Mouse (Mus musculus) stomach, embryonic 14.5 days (tissue): ENCODE measurements around the gene Bdp1. TPM values are rescaled to one million over a fixed set of nuclear protein-coding genes. Genes with fewer than 3 reads are reported as not detected.
"Not testable (repeated sequence)": the region's sequence is repeated elsewhere in the genome, so short reads cannot be mapped to it uniquely, and the experiment has no call there.

Experiments used
- ATAC-seq: fragments of 200-750 bp; cut with Nextera tagmentation; 2 replicates; pipeline ENCODE4 v1.8.0; 2017; ENCODE audit warnings: low read depth, moderate TSS enrichment; ENCODE audit not compliant: insufficient number of reproducible peaks, insufficient read depth, low FRiP score
- H3K27ac ChIP-seq: fragments of 300-500 bp; sonication (generic); 2 replicates; pipeline ENCODE4 v1.5.1; 2014; ENCODE audit warnings: mild to moderate bottlenecking, low read length, moderate library complexity, mixed read lengths
- H3K27me3 ChIP-seq: fragments of 300-500 bp; sonication (generic); 2 replicates; pipeline ENCODE4 v1.6.1; 2014; ENCODE audit warnings: low read length, control low read depth, mixed read lengths; ENCODE audit not compliant: control insufficient read depth, insufficient read depth
- H3K36me3 ChIP-seq: fragments of 300-500 bp; sonication (generic); 2 replicates; pipeline ENCODE4 v1.6.1; 2014; ENCODE audit warnings: mild to moderate bottlenecking, control low read depth, low read length, moderate library complexity, mixed read lengths; ENCODE audit not compliant: control insufficient read depth, insufficient read depth
- H3K4me1 ChIP-seq: fragments of 300-500 bp; sonication (generic); 2 replicates; pipeline ENCODE4 v1.6.1; 2014; ENCODE audit warnings: low read length, control low read depth, mixed read lengths; ENCODE audit not compliant: control insufficient read depth, insufficient read depth
- H3K4me2 ChIP-seq: fragments of 300-500 bp; sonication (generic); replicated peaks from 2 replicates; pipeline ENCODE4 v1.6.1; 2014; ENCODE audit warnings: low read depth, low read length, control low read depth
- H3K4me3 ChIP-seq: fragments of 300-500 bp; sonication (generic); 2 replicates; pipeline ENCODE4 v1.5.1; 2014; ENCODE audit warnings: low read depth, low read length, control low read depth
- H3K9ac ChIP-seq: fragments of 300-500 bp; sonication (generic); replicated peaks from 2 replicates; pipeline ENCODE4 v1.6.1; 2014; ENCODE audit warnings: low read depth, mild to moderate bottlenecking, control low read depth, low read length, moderate library complexity, mixed read lengths
- H3K9me3 ChIP-seq: fragments of 300-500 bp; sonication (generic); 2 replicates; pipeline ENCODE4 v1.6.1; 2016; ENCODE audit warnings: low read depth, low read length, control low read depth; ENCODE audit not compliant: control insufficient read depth
- WGBS: fragments of 180-500 bp; shearing (Covaris S2); extraction: QIAGEN DNeasy Blood & Tissue Kit; methylation state at CpG from one replicate; pipeline ENCODE4 v1.1.7; 2014; 5-methylcytosine and 5-hydroxymethylcytosine counted together
- polyA plus RNA-seq: library from polyadenylated mRNA; unstranded; fragments of >200 nt; fragmentation: Nextera tagmentation; extraction: Ambion mirVana; gene quantifications from 2 replicates; pipeline ENCODE4 v1.2.1, GENCODE M21; 2014

Gene Bdp1
- polyA plus RNA-seq, 1 experiment from 2014 or later: 28.7 TPM

DNA sequence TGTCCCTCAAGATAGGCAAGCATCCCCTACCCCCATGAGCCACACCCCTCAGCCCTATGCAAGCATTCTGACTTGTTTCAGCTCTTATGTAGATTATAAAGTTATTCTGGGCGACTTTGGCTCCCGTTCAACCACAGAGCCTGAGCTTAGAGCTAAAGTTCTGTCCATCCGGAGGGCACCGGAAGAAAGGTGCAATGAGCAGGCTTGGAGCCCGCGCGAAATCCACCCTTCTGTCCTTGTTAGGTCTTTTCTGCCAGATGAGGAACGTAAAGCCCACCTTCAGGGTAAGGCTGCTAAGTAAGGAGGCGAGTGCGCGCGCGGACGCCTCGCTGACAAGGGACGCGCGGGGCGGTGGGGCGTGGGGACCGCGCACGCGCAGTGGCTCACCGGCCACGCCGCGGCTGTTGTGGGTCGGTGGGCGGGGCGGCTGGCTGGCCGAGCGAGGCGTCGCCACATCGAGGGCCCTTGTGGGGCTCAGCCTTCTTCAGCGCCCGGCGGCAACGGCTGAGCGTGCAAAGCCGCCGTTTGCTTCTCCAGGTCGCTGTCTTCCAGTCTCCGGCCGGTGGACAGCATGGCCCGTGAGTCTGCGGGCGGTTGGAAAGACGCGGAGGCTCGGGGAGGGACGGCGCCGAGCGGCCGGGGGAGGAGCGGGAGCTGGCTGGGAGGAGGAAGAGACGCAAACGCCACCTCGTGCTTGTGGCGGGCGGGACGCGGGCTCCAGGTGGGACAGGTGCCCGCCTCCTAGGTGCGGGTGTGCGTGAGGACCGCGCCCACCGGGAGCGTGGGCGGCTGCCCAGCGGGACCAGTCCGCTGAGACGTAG is 4.0 kb upstream of the Bdp1 start, which contains the start of gene Serf1:
Serf1 (plus strand) TSS at position 361 of the 821 bp plus-strand sequence.
- H3K4me2 ChIP-seq: peak within 1 kb of the TSS; percentile 83
- H3K9me3 ChIP-seq: no peaks in the 10 kb centered on the region
- H3K9ac ChIP-seq: peak within 1 kb of the TSS; percentile 63
- ATAC-seq: peak; percentile 66
- H3K27ac ChIP-seq: peak within 1 kb of the TSS; percentile 55; the same call in 1 of the 2 replicates
- H3K36me3 ChIP-seq: no peaks in the 10 kb centered on the region
- H3K4me3 ChIP-seq: peak within 1 kb of the TSS; percentile 66
- peaks cover 14% of the 10 kb centered on the region; the same call in 1 of the 2 replicates for H3K4me1 ChIP-seq
- H3K27me3 ChIP-seq: no peaks in the 10 kb centered on the region
- WGBS: under 1% methylated on average over 74 of the region's 76 CpGs

GRCm38 (mm10) chr13:100103052-100103658 is 715 bp downstream of the Bdp1 start:
- Histone ChIP-seq H3K36me3 (no peaks in the 10 kb centered on the region), H3K9ac (peak overlapping the region; percentile 90), H3K9me3 (no peaks in the 10 kb centered on the region), H3K27me3 (no peaks in the 10 kb centered on the region), H3K4me2 (peak overlapping the region; percentile 80), H3K27ac (peak overlapping the region; percentile 77; the same call in 1 of the 2 replicates), H3K4me1 (peaks cover 13% of the 10 kb centered on the region; the same call in 1 of the 2 replicates), H3K4me3 (peak overlapping the region; percentile 96)
- ATAC-seq: no peak
- WGBS: 5% methylated on average over 15 of the region's 15 CpGs

DNA sequence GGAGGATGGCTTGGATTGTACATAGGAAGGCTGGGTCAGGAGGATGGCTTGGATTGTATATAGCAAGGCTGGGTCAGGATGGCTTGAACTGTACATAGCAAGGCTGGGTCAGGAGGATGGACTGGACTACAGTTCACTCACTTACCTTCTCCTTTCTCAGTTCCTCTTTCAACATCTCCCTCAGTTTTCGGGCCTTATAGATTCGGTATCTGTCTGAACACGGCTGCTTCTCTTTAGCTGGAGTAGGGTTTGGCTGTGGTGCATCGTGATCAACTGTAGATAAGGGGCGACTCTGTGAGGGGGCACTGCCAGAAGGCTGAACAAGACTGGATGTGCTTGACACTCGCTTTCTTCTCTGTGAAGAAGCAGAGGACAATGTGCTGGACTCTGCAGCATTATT is 5.1 kb downstream of the Bdp1 start:
- ATAC-seq: no peak
- 94% methylated on average over 6 of the region's 6 CpGs for WGBS
- H3K27me3 ChIP-seq: no peaks in the 10 kb centered on the region

DNA sequence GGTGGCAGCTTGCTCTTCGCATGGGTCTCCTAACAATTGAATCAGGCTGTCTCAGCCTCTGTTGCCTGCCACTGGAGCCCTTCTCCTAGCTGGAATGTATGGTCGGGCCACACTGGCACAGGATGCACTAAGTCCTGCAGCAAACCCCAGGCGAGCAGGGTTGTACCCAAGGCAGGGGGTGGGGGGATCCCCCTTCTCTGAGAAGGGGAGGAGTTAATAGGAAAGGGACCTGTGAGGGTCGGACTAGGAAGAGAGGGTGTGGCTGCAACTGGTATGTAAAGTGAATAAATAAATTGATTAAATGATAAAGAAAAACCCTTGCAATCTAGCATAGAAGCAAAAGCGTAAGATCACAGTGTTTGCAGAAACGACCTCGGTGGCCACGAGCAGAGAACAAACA is 32.4 kb downstream of the Bdp1 start:
- 82% methylated on average over 8 of the region's 8 CpGs for WGBS

More for the DNA sequence above, 5.1 kb downstream of the Bdp1 start:
- Histone ChIP-seq H3K4me1 (peaks cover 9% of the 10 kb centered on the region; the same call in 1 of the 2 replicates), H3K4me2 (no peak overlapping the region), H3K36me3 (peaks cover 25% of the 10 kb centered on the region), H3K9me3 (no peaks in the 10 kb centered on the region), H3K9ac (no peak overlapping the region), H3K27ac (no peak overlapping the region), H3K4me3 (no peak overlapping the region)

DNA sequence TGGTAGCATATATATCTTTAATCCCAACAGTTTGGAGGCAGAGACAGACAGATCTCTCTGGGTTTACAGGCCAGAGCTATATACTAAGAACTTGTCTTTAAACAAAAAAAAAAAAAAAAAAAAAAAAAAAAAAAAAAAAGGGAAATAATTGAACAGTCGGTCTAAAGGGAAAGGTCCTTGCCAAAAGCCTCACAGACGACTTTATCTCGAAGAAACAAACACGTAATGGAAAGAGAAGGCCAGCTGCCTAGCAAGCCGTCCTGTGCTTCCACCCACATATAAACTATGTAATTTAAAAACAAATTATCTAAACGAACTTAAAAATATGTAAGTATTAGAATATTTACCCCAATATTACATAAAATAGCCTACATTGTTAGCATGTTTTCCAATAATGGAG is 36.0 kb downstream of the Bdp1 start:
- 88% methylated on average over 6 of the region's 6 CpGs for WGBS
- no peak overlapping the region for H3K4me3 ChIP-seq
- H3K27me3 ChIP-seq: no peaks in the 10 kb centered on the region
- ATAC-seq: no peak
- H3K9ac ChIP-seq: no peak overlapping the region
- no peak overlapping the region for H3K4me2 ChIP-seq
- H3K27ac ChIP-seq: no peak overlapping the region
- H3K36me3 ChIP-seq: peaks cover 54% of the 10 kb centered on the region
- H3K4me1 ChIP-seq: no peaks in the 10 kb centered on the region
- no peaks in the 10 kb centered on the region for H3K9me3 ChIP-seq

More for the DNA sequence above, 32.4 kb downstream of the Bdp1 start:
- no peak overlapping the region for H3K9ac ChIP-seq
- no peaks in the 10 kb centered on the region for H3K9me3 ChIP-seq
- no peaks in the 10 kb centered on the region for H3K27me3 ChIP-seq
- no peak overlapping the region for H3K4me3 ChIP-seq
- no peak overlapping the region for H3K4me2 ChIP-seq
- H3K27ac ChIP-seq: no peak overlapping the region
- H3K4me1 ChIP-seq: no peaks in the 10 kb centered on the region
- H3K36me3 ChIP-seq: peaks cover 57% of the 10 kb centered on the region
- ATAC-seq: no peak

GRCm38 (mm10) chr13:100063936-100064335 is 39.9 kb downstream of the Bdp1 start:
- Histone ChIP-seq H3K27ac (no peak overlapping the region), H3K4me3 (no peak overlapping the region), H3K4me2 (no peak overlapping the region), H3K36me3 (peaks cover 59% of the 10 kb centered on the region), H3K27me3 (no peaks in the 10 kb centered on the region), H3K9ac (no peak overlapping the region), H3K9me3 (no peaks in the 10 kb centered on the region), H3K4me1 (no peaks in the 10 kb centered on the region)
- WGBS: 94% methylated on average over 3 of the region's 3 CpGs
- ATAC-seq: no peak

GRCm38 (mm10) chr13:100057738-100058137 is 46.1 kb downstream of the Bdp1 start:
- WGBS: 95% methylated on average over 8 of the region's 8 CpGs
- H3K27me3 ChIP-seq, H3K9me3 ChIP-seq, ATAC-seq, H3K27ac ChIP-seq, H3K4me1 ChIP-seq, H3K9ac ChIP-seq, H3K4me3 ChIP-seq, H3K4me2 ChIP-seq: not testable (repeated sequence)
- H3K36me3 ChIP-seq: peaks cover 71% of the 10 kb centered on the region

DNA sequence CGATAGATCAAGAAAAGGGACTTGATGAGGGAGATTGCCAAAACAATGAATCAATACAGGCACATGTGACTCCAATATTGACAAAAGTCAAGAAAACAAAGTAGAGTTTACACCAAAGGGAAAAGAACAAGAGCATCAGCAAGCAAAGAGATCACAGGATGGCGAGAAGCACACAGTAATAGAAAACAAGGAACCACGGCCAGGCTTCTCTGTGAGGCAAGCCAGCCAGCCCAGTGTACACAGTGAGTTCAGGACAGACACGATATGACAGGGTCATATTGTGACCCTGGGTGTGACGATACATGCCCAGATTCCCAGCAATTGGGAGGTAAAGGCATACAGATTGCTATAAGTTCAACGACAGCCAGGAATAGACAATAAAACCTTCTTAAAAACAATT is 77.9 kb downstream of the Bdp1 start:
- Histone ChIP-seq H3K9me3 (no peaks in the 10 kb centered on the region), H3K27ac (no peak overlapping the region), H3K4me3 (no peak overlapping the region), H3K4me2 (no peak overlapping the region), H3K27me3 (no peaks in the 10 kb centered on the region), H3K9ac (no peak overlapping the region), H3K4me1 (no peaks in the 10 kb centered on the region), H3K36me3 (peaks cover 39% of the 10 kb centered on the region)
- 79% methylated on average over 6 of the region's 6 CpGs for WGBS
- no peak for ATAC-seq
